Mouse (Mus musculus) CH12.LX (cell line): Measurements from ENCODE around the gene Srp68.

ENCODE experiments used
- CHD2 ChIP-seq: IDR thresholded peaks from 2 replicates; pipeline ENCODE4 v1.6.1; 2011; ENCODE audit warnings: low read length, improper control_type of control experiment
- CTCF ChIP-seq, 2 experiments: IDR thresholded peaks in 1 of 2; conservative IDR thresholded peaks in 1 of 2; 2 replicates each; pipeline ENCODE4 v1.5.1; 2011 to 2012; ENCODE audit warnings: low read depth in 2 of 2, low read length in 2 of 2, improper control_type of control experiment in 1 of 2, inconsistent platforms in 1 of 2, mild to moderate bottlenecking in 1 of 2, moderate library complexity in 1 of 2
- EP300 ChIP-seq: IDR thresholded peaks from 2 replicates; pipeline ENCODE4 v1.6.1; 2011; ENCODE audit warnings: low read length, improper control_type of control experiment
- HCFC1 ChIP-seq: IDR thresholded peaks from 2 replicates; pipeline ENCODE4 v1.6.1; 2012; ENCODE audit warnings: low read depth, mild to moderate bottlenecking, inconsistent platforms, low read length, improper control_type of control experiment
- MEF2A ChIP-seq: IDR thresholded peaks from 2 replicates; pipeline ENCODE4 v1.6.1; 2014; ENCODE audit warnings: low read depth, mild to moderate bottlenecking, inconsistent platforms, low read length, improper control_type of control experiment, borderline replicate concordance
- MYC ChIP-seq: IDR thresholded peaks from 2 replicates; pipeline ENCODE4 v1.6.1; 2011; ENCODE audit warnings: low read depth, mild to moderate bottlenecking, improper control_type of control experiment, low read length
- NELFE ChIP-seq: IDR thresholded peaks from 2 replicates; pipeline ENCODE4 v1.6.1; 2011; ENCODE audit warnings: low read depth, low read length, improper control_type of control experiment
- POLR2A ChIP-seq: IDR thresholded peaks from 2 replicates; pipeline ENCODE4 v1.6.1; 2011; ENCODE audit warnings: low read depth, mild to moderate bottlenecking, improper control_type of control experiment, low read length
- ZC3H11A ChIP-seq: IDR thresholded peaks from 2 replicates; pipeline ENCODE4 v1.6.1; 2012; ENCODE audit warnings: low read depth, mild to moderate bottlenecking, inconsistent platforms, low read length, improper control_type of control experiment

- TF ChIP-seq CTCF (conservative IDR thresholded peaks at IDR 0.05 in 1 of 2, IDR thresholded peaks at IDR 0.05 in 1 of 2; ENCODE audit: low read depth in 2 of 2, low read length in 2 of 2) (no peak), CHD2 (no peak), HCFC1 (no peak), EP300 (no peak), MEF2A (no peak), POLR2A (no peak), ZC3H11A (no peak), NELFE (no peak), MYC (no peak)
Observed at GRCm38 (mm10) chr11:116296191-116296734, 22.2 kb upstream of the Srp68 start.
